In genomic region chr14:95356968-95357367, GRCm38 (mm10) we compare ENCODE assay signal across 10 mouse cellular contexts.
DNase-seq lines count a peak whose midpoint lies in the region; ATAC-seq and TF ChIP-seq lines count a peak whose summit lies in the region.
"Had no signal": no experiment of that assay in that cellular context is flagged by ENCODE, and none has a peak within 500 bp of the region (broad histone marks: within the 10 kb centered on the region; RNA-seq: fewer than 3 reads in every experiment).

No protein-coding gene starts in this region.

- H3K4me1 ChIP-seq in cerebellum, adult 2 months (ENCODE audit: control insufficient read depth, insufficient read depth, low read length): peaks cover 4% of the 10 kb centered on the region; the same call in 1 of the 2 replicates
- no peaks in the 10 kb centered on the region for H3K4me1 ChIP-seq in hindbrain, postnatal 0 days (ENCODE audit: insufficient read depth, low read length)
- no peaks in the 10 kb centered on the region for H3K4me1 ChIP-seq in midbrain, embryonic 15.5 days

- no peak overlapping the region for H3K9ac ChIP-seq in hindbrain, postnatal 0 days (replicated peaks; ENCODE audit: low read length)
- H3K9ac ChIP-seq in midbrain, embryonic 15.5 days: no peak overlapping the region

- ATAC-seq in hindbrain, postnatal 0 days: peak; percentile 89
- ATAC-seq in midbrain, embryonic 15.5 days (replicated peaks): peak; percentile 97
- ATAC-seq: intestine, embryonic 16.5 days had no signal

- no peaks in the 10 kb centered on the region for H3K36me3 ChIP-seq in hindbrain, postnatal 0 days (ENCODE audit: insufficient read depth, low read length)
- H3K36me3 ChIP-seq in midbrain, embryonic 15.5 days (replicated peaks): no peaks in the 10 kb centered on the region

- no peak overlapping the region for H3K4me3 ChIP-seq in cerebellum, adult 2 months (replicated peaks; ENCODE audit: insufficient read depth, low read depth, low read length)
- no peak overlapping the region for H3K4me3 ChIP-seq in hindbrain, postnatal 0 days (ENCODE audit: low read length)
- H3K4me3 ChIP-seq in midbrain, embryonic 15.5 days: no peak overlapping the region

- peak; percentile 27 for DNase-seq in adrenal gland, postnatal 25 days
- no peak for DNase-seq in adrenal gland, adult 8-10 months
- DNase-seq in cerebellum, adult 2 months: peak; percentile 81 to 87
- DNase-seq in hindbrain, postnatal 0 days (ENCODE audit: low spot score): peak; percentile 90
- DNase-seq in kidney, postnatal 25 days: no peak
- no peak for DNase-seq in kidney, adult 9 months
- no peak for DNase-seq in ovary, postnatal 10 days (ENCODE audit: low spot score)
- DNase-seq: thymus, postnatal 25 days had no signal

- no peak for TF ChIP-seq CTCF in cerebellum, adult 2 months (IDR thresholded peaks at IDR 0.05; ENCODE audit: borderline replicate concordance, insufficient read depth, low read depth, low read length)
- no peak for TF ChIP-seq CTCF in hindbrain, postnatal 0 days (IDR thresholded peaks at IDR 0.05; ENCODE audit: low read depth)

- WGBS in cerebellum, adult 2 months: 3% methylated on average over 10 of the region's 10 CpGs
- WGBS in hindbrain, postnatal 0 days: 21% methylated on average over 10 of the region's 10 CpGs
- 37% methylated on average over 10 of the region's 10 CpGs for WGBS in midbrain, embryonic 15.5 days

- TF ChIP-seq POLR2A in cerebellum, adult 2 months (IDR thresholded peaks at IDR 0.05; ENCODE audit: borderline replicate concordance, insufficient read depth, low read length): no peak

- H3K9me3 ChIP-seq in hindbrain, postnatal 0 days (ENCODE audit: low read length): no peaks in the 10 kb centered on the region
- H3K9me3 ChIP-seq in midbrain, embryonic 15.5 days: no peaks in the 10 kb centered on the region

- no peak overlapping the region for H3K27ac ChIP-seq in cerebellum, adult 2 months (ENCODE audit: insufficient read depth, low read length)
- no peak overlapping the region for H3K27ac ChIP-seq in hindbrain, postnatal 0 days
- H3K27ac ChIP-seq in midbrain, embryonic 15.5 days: no peak overlapping the region

- no peaks in the 10 kb centered on the region; the same call in 1 of the 2 replicates for H3K27me3 ChIP-seq in cerebellum, adult 2 months (ENCODE audit: control insufficient read depth, insufficient read depth, low read length)
- H3K27me3 ChIP-seq in hindbrain, postnatal 0 days (ENCODE audit: insufficient read depth, low read length): no peaks in the 10 kb centered on the region
- H3K27me3 ChIP-seq in midbrain, embryonic 15.5 days (replicated peaks): no peaks in the 10 kb centered on the region

- peak overlapping the region; percentile 25 for H3K4me2 ChIP-seq in hindbrain, postnatal 0 days (ENCODE audit: low read depth, low read length)
- H3K4me2 ChIP-seq in midbrain, embryonic 15.5 days: no peak overlapping the region

Comparison
In these comparisons a context has a peak if more than half of its experiments do, and no peak if none do; other contexts are left out.
1. DNase-seq: peak in adrenal gland, postnatal 25 days (single experiment), cerebellum, adult 2 months (2 of 2) and hindbrain, postnatal 0 days (single experiment); none in adrenal gland, adult 8-10 months (single experiment), kidney, postnatal 25 days (0 of 2), kidney, adult 9 months (single experiment) and ovary, postnatal 10 days (single experiment).